Mouse (Mus musculus) neural tube, embryonic 14.5 days (tissue): ENCODE measurements around the gene Slc16a6. TPM values are rescaled to one million over a fixed set of nuclear protein-coding genes. Genes with fewer than 3 reads are reported as not detected.

Experiments
- ATAC-seq: fragments of 200-750 bp; cut with Nextera tagmentation; 2 replicates; pipeline ENCODE4 v1.8.0; 2017; ENCODE audit warnings: low read depth, mild to moderate bottlenecking, moderate TSS enrichment, moderate library complexity
- H3K27ac ChIP-seq: fragments of 300-500 bp; sonication (generic); 2 replicates; pipeline ENCODE4 v1.5.1; 2014; ENCODE audit warnings: low read depth, mild to moderate bottlenecking, control low read depth, low read length, moderate library complexity, mixed read lengths
- H3K27me3 ChIP-seq: fragments of 300-500 bp; sonication (generic); 2 replicates; pipeline ENCODE4 v1.6.1; 2014; ENCODE audit warnings: low read length; ENCODE audit not compliant: control insufficient read depth, insufficient read depth
- H3K36me3 ChIP-seq: fragments of 300-500 bp; sonication (generic); 2 replicates; pipeline ENCODE4 v1.6.1; 2014; ENCODE audit warnings: low read length, mixed read lengths; ENCODE audit not compliant: control insufficient read depth, insufficient read depth
- H3K4me1 ChIP-seq: fragments of 300-500 bp; sonication (generic); 2 replicates; pipeline ENCODE4 v1.6.1; 2014; ENCODE audit warnings: low read length; ENCODE audit not compliant: control insufficient read depth, insufficient read depth
- H3K4me2 ChIP-seq: fragments of 300-500 bp; sonication (generic); 2 replicates; pipeline ENCODE4 v1.6.1; 2014; ENCODE audit warnings: mild to moderate bottlenecking, low read depth, low read length, control low read depth
- H3K4me3 ChIP-seq: fragments of 300-500 bp; sonication (generic); 2 replicates; pipeline ENCODE4 v1.5.1; 2014; ENCODE audit warnings: low read depth, low read length, control low read depth, mixed read lengths
- H3K9ac ChIP-seq: fragments of 300-500 bp; sonication (generic); replicated peaks from 2 replicates; pipeline ENCODE4 v1.6.1; 2014; ENCODE audit warnings: low read depth, mild to moderate bottlenecking, control low read depth, low read length, mixed read lengths
- H3K9me3 ChIP-seq: fragments of 300-500 bp; sonication (generic); 2 replicates; pipeline ENCODE4 v1.6.1; 2016; ENCODE audit warnings: low read length; ENCODE audit not compliant: control insufficient read depth
- WGBS: fragments of 180-500 bp; shearing (Covaris S2); extraction: QIAGEN DNeasy Blood & Tissue Kit; methylation state at CpG from one replicate; pipeline ENCODE4 v1.1.7; 2014; 5-methylcytosine and 5-hydroxymethylcytosine counted together
- polyA plus RNA-seq: library from polyadenylated mRNA; unstranded; fragments of >200 nt; fragmentation: Nextera tagmentation; extraction: Ambion mirVana; gene quantifications from 2 replicates; pipeline ENCODE4 v1.2.1, GENCODE M21; 2014

Gene Slc16a6
- polyA plus RNA-seq, 1 experiment from 2014 or later: 3.3 TPM

- H3K4me1 ChIP-seq: no peaks in the 10 kb centered on the region
Measured at GRCm38 (mm10) chr11:109489763-109490162, 16.4 kb upstream of the Slc16a6 start.

DNA sequence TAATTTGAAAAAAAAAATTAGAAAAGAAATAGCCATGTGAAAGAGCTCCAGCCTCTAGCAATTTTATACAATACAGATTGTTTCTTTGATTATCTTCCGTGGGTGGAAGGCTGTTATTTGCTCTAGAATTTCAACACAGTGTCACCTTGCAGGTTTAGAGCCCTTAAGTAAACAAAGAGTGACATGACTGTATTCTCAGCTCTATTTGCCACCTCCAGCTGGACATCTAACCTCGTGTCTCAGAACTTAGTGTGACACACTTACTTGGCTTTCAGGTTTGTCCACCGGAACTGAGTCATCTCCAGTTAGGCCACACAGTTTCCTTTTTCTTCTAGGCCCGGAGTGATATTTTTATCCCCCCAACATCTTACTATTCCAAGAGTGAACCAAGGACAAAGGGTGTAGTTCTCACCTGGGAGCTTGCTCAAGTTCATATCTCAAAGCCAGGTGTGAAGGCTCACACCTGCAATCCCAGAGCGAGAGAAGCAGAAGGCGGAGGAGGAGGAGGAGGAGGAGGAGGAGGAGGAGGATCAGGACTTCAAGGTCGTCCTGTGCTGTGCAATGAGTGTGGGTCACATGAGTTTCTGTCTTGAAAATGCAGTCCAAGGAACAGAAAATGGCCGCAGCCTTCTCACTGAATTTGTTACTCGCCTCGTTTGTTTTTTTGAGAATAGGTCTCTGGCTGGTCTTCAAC, 14.7 kb upstream of the Slc16a6 start:
- ATAC-seq: no peak
- Histone ChIP-seq H3K27ac (no peak overlapping the region), H3K4me3 (no peak overlapping the region), H3K36me3 (no peaks in the 10 kb centered on the region), H3K27me3 (no peaks in the 10 kb centered on the region), H3K4me1 (no peaks in the 10 kb centered on the region), H3K4me2 (no peak overlapping the region), H3K9me3 (no peaks in the 10 kb centered on the region), H3K9ac (no peak overlapping the region)
- WGBS: 87% methylated on average over 10 of the region's 10 CpGs

More at GRCm38 (mm10) chr11:109489763-109490162, 16.4 kb upstream of the Slc16a6 start:
- no peaks in the 10 kb centered on the region for H3K9me3 ChIP-seq
- WGBS: 87% methylated on average over 2 of the region's 2 CpGs
- H3K4me2 ChIP-seq: no peak overlapping the region
- H3K27ac ChIP-seq: no peak overlapping the region
- no peak for ATAC-seq
- no peaks in the 10 kb centered on the region for H3K27me3 ChIP-seq
- no peak overlapping the region for H3K9ac ChIP-seq
- H3K4me3 ChIP-seq: no peak overlapping the region
- H3K36me3 ChIP-seq: no peaks in the 10 kb centered on the region

DNA sequence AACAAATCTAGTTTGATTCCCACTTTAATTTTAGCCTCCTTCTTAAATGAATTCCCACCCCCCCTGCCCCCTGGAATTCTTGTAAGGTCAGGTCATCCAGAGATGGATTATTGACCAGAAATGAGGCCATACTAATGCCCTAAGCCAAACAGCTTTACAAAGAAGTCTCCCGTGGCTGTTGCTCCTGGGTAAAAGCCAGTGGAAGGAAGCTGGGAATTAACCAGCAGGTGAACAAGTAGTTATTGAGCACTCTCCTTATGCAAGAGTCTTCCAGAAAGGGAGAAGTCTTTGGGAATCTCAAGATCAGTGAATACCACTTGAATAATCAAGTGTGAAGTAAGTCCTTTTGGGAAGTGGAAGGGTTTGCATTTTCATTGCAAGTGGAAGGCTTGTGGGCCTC, 13.7 kb upstream of the Slc16a6 start:
- ATAC-seq: no peak
- H3K36me3 ChIP-seq: no peaks in the 10 kb centered on the region
- WGBS: 27% methylated on average over 1 of the region's 1 CpGs

GRCm38 (mm10) chr11:109485398-109486045, 12.1 kb upstream of the Slc16a6 start:
- 78% methylated on average over 15 of the region's 15 CpGs for WGBS

More for the DNA sequence above, 13.7 kb upstream of the Slc16a6 start:
- Histone ChIP-seq H3K4me3 (no peak overlapping the region), H3K9me3 (no peaks in the 10 kb centered on the region), H3K4me2 (no peak overlapping the region), H3K27ac (no peak overlapping the region), H3K9ac (no peak overlapping the region), H3K4me1 (no peaks in the 10 kb centered on the region), H3K27me3 (no peaks in the 10 kb centered on the region)

DNA sequence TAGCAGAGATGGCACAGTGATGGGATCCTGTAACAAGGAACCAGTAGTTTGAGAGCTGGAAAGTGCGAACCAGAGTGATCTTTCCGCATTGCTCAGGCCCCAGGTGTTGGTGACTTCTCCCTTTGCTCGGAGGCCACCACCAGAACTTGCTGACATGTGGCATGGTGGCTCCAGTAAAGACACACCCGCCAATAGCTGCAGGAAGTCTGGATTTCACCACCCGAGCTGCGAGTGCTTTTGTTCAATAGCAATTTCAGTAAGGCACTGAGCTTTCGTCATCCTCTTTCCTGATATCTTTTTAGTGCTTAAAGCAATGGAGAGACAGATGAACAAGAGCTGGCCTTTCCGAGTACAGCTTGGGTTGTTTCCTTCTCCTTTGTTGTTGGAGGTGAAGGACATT, 7.0 kb upstream of the Slc16a6 start:
- no peak overlapping the region for H3K27ac ChIP-seq
- no peaks in the 10 kb centered on the region for H3K36me3 ChIP-seq
- H3K9ac ChIP-seq: no peak overlapping the region
- ATAC-seq: no peak
- no peaks in the 10 kb centered on the region for H3K9me3 ChIP-seq
- 84% methylated on average over 8 of the region's 8 CpGs for WGBS
- no peak overlapping the region for H3K4me2 ChIP-seq
- no peaks in the 10 kb centered on the region for H3K4me1 ChIP-seq
- no peaks in the 10 kb centered on the region for H3K27me3 ChIP-seq
- no peak overlapping the region for H3K4me3 ChIP-seq

More at GRCm38 (mm10) chr11:109485398-109486045, 12.1 kb upstream of the Slc16a6 start:
- Histone ChIP-seq H3K9me3 (no peaks in the 10 kb centered on the region), H3K27ac (no peak overlapping the region), H3K9ac (no peak overlapping the region), H3K4me3 (no peak overlapping the region), H3K36me3 (no peaks in the 10 kb centered on the region), H3K4me2 (no peak overlapping the region), H3K27me3 (no peaks in the 10 kb centered on the region), H3K4me1 (no peaks in the 10 kb centered on the region)
- ATAC-seq: no peak

GRCm38 (mm10) chr11:109479575-109480285, 6.3 kb upstream of the Slc16a6 start:
- Histone ChIP-seq H3K27ac (no peak overlapping the region), H3K9ac (no peak overlapping the region), H3K36me3 (no peaks in the 10 kb centered on the region), H3K4me2 (no peak overlapping the region), H3K4me3 (no peak overlapping the region), H3K27me3 (no peaks in the 10 kb centered on the region), H3K9me3 (no peaks in the 10 kb centered on the region), H3K4me1 (no peaks in the 10 kb centered on the region)
- 46% methylated on average over 16 of the region's 16 CpGs for WGBS
- ATAC-seq: no peak

GRCm38 (mm10) chr11:109477606-109478380, 4.4 kb upstream of the Slc16a6 start:
- H3K4me2 ChIP-seq: no peak overlapping the region
- no peaks in the 10 kb centered on the region for H3K36me3 ChIP-seq
- 0 out of 2 replicates have a peak, but pooled peaks cover 4% of the 10 kb centered on the region for H3K4me1 ChIP-seq
- no peaks in the 10 kb centered on the region for H3K9me3 ChIP-seq
- ATAC-seq: no peak
- no peak overlapping the region for H3K27ac ChIP-seq
- H3K4me3 ChIP-seq: no peak overlapping the region
- no peaks in the 10 kb centered on the region for H3K27me3 ChIP-seq
- no peak overlapping the region for H3K9ac ChIP-seq
- 55% methylated on average over 16 of the region's 16 CpGs for WGBS

- Histone ChIP-seq H3K27me3 (no peaks in the 10 kb centered on the region), H3K9ac (no peak overlapping the region), H3K4me3 (no peak overlapping the region), H3K4me2 (no peak overlapping the region), H3K4me1 (0 out of 2 replicates have a peak, but pooled peaks cover 8% of the 10 kb centered on the region), H3K27ac (no peak overlapping the region), H3K9me3 (no peaks in the 10 kb centered on the region), H3K36me3 (no peaks in the 10 kb centered on the region)
- WGBS: 34% methylated on average over 6 of the region's 6 CpGs
- ATAC-seq: no peak
Measured at GRCm38 (mm10) chr11:109476653-109477052, 3.3 kb upstream of the Slc16a6 start.
